Mouse (Mus musculus): ENCODE data around the gene Ifih1. TPM values are rescaled to one million over a fixed set of nuclear protein-coding genes. Genes with fewer than 3 reads are reported as not detected.

Gene Ifih1
- total RNA-seq, 2 experiments from 2014 or later = 2.1 to 2.2 TPM

DNA sequence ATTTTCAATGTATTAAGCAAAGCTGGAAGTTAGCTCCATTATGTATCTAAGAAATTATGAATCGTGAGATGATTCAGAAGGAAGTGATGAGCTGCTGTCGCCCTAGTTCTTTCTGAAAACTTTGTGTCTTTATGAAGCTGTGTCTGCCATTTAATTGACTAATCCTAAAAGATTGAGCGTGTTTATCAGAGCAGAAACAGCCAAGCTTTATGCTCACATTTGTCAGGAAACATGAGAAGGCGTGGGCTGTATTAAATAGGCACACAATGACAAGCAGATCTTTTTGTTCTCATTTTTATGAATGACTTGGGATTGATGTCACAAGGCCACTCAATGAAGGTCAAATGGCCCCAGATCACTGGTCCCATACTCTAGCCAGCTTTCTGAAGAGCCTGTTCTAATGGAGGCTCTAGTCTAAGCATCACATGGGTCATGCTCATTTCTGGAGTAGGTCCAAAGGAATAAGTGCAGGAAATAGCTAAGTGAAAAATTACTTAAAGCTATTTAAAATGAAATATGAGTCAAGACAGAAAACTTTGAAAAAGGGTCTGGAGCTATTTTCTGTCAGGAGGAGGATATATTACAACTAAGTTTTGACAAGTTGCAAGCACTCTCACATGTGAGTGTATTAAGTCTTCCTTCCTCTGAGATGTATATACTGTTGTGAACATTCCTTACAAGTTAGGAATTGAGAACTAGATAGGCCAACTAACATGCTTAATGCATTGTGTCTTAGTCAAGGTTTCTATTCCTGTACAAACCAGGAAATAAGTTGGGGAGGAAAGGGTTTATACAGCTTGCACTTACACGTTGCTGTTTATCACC is 83.2 kb downstream of the Ifih1 start:
- no peak for DNase-seq
- intact Hi-C loops (cut with DNase I) = no loop called here

DNA sequence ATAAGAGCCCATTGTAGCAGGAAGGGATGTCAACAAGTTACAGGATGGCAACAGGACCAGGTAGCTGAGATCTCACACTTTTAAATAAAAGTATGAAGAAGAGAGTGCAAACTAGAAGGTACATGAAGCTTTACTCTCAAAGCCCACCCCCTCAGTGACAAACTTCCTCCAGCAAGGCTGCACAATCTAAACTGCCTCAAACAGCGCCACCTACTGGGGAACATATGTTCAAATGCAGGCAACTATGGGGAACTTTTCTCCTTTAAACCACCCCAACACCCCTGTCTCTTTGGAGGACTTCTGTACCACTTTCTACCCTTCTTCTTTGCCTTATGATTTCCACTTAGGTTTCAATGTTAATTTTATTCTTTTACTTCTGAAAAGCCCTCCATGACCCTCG is 88.6 kb downstream of the Ifih1 start:
- intact Hi-C loops (cut with DNase I) = no loop called here
- DNase-seq = no peak

DNA sequence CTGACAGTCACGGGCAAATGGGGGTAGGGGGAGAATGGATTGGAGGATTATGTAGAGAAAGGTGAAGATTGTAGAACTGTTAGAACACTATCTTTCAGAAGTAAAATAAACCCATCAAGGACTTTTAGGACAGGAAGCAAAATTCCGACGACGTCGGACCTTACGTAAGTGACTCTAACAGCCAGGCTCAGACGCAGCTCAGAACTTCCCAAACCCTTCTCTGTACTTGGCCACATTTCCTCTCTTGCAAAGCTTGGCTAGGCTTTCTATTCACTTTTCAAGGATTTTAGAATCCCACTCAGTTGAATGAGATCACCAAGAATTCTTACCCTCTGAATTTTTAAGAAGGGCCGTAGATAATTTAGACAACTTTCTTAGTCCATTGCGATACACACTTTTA is 89.7 kb downstream of the Ifih1 start:
- no peak for DNase-seq
- intact Hi-C loops (cut with DNase I) = no loop called here

DNA sequence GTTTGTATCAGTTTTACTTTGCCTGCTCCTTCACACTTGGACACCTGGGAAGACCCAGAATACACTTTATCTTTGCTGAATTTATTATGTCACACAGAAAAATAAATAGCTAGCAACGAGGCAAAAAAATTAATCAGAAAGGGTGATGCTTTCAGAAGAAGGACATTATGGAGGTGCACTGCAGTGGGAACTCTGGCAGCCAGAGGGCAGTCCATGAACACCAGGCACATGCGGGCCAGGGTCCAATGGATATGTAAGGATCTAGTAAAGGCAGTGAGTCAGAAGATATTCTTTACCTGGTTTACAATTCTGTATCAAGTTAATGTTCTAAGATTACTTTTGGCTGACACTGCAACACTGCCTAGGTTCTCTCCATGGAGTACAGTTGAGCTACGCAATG is 96.4 kb downstream of the Ifih1 start:
- no peak for DNase-seq
- intact Hi-C loops (cut with DNase I) = no loop called here

DNA sequence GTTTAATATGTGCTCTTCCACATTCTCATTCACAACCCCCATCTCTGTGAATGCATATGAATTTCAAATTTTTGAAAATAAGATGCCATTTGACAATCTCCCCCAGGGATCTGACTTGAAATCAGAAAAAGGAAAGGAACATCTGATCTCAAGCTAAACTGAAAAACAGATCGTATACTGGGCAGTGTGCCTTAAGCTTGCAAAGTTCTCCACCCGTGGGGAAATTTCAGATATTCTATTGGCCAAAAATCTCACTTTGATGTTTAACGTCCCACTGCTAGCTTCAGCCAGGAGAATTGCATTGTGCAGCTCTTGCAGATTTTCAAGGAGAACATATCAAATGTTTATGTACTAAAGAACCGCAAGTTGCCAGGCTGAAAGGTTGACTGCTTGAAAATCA is 96.9 kb downstream of the Ifih1 start:
- intact Hi-C loops (cut with DNase I) = no loop called here
- no peak for DNase-seq

DNA sequence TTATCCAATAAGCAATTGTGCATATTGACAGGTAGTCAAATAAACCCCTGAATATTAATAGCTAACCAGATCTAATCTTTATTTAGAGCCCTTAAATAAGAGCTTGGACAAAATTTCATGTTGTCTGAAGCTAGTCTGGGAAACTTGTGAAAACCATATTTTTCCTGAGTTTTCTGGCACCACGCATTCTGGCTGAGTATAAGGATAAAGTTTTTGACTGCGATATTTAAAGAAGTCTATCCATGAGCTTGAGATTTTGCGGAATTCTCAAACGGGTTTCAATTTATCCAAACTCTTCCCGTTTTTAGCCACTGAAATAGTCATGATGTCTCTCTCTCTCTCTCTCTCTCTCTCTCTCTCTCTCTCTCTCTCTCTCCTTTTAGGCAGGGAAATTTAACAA is 98.0 kb downstream of the Ifih1 start:
- DNase-seq = no peak
- intact Hi-C loops (cut with DNase I) = no loop called here

Other genes with a start within 250 kb of the Ifih1 start
- gene Dpp4, start 234.0 kb downstream of the Ifih1 start, total RNA-seq (2021) = 1 to 10 TPM; 2.4 to 3.7 TPM
- gene Gcg, start 162.6 kb downstream of the Ifih1 start, total RNA-seq (2021) = 1 to 10 TPM in 1 of 2 experiments, under 1 TPM in 1; 0.84 to 1.1 TPM
- 1 to 10 TPM; 2.1 to 2.2 TPM for gene Fap, start 72.2 kb downstream of the Ifih1 start, total RNA-seq (2021)
- 1 to 10 TPM; 5.6 to 7.5 TPM for gene Gca, start 18.0 kb upstream of the Ifih1 start, total RNA-seq (2021)